Mouse (Mus musculus) liver, embryonic 14.5 days (tissue): ENCODE results near the gene Papss1. TPM values are rescaled to one million over a fixed set of nuclear protein-coding genes. Genes with fewer than 3 reads are reported as not detected.
"Not testable (repeated sequence)": the region's sequence is repeated elsewhere in the genome, so short reads cannot be mapped to it uniquely, and the experiment has no call there.

ENCODE experiments used
- ATAC-seq: fragments of 200-750 bp; cut with Nextera tagmentation; 2 replicates; pipeline ENCODE4 v1.8.0; 2017; ENCODE audit warnings: moderate number of reproducible peaks, mild to moderate bottlenecking, moderate library complexity; ENCODE audit not compliant: insufficient read depth
- DNase-seq, 3 experiments: peaks; one replicate each; pipeline ENCODE4 v3.0.0-alpha.2; 2012 to 2013; ENCODE audit warnings: low read depth in 3 of 3, low spot score in 3 of 3
- H3K27ac ChIP-seq: fragments of 300-500 bp; sonication (generic); 2 replicates; pipeline ENCODE4 v1.5.1; 2014; ENCODE audit warnings: moderate library complexity, mild to moderate bottlenecking, control low read depth, inconsistent platforms
- H3K27me3 ChIP-seq: fragments of 300-500 bp; sonication (generic); 2 replicates; pipeline ENCODE4 v1.6.1; 2014; ENCODE audit warnings: mild to moderate bottlenecking, low read length, moderate library complexity; ENCODE audit not compliant: control insufficient read depth, insufficient read depth
- H3K36me3 ChIP-seq: fragments of 300-500 bp; sonication (generic); replicated peaks from 2 replicates; pipeline ENCODE4 v1.6.1; 2014; ENCODE audit warnings: low read depth; ENCODE audit not compliant: control insufficient read depth, insufficient read depth
- H3K4me1 ChIP-seq, 2 experiments: fragments of 200-500 bp in 1 of 2; fragments of 300-500 bp in 1 of 2; sonication (generic) in 1 of 2; replicated peaks; 2 replicates each; pipeline ENCODE4 v1.6.1; 2012 to 2014; ENCODE audit warnings: antibody characterized with exemption in 1 of 2, inconsistent platforms in 1 of 2, low read length in 1 of 2; ENCODE audit not compliant: control insufficient read depth in 2 of 2, insufficient read depth in 2 of 2
- H3K4me2 ChIP-seq: fragments of 300-500 bp; sonication (generic); 2 replicates; pipeline ENCODE4 v1.6.1; 2014; ENCODE audit warnings: low read depth, mild to moderate bottlenecking, control low read depth, moderate library complexity
- H3K4me3 ChIP-seq, 2 experiments: fragments of 200-500 bp in 1 of 2; fragments of 300-500 bp in 1 of 2; sonication (generic) in 1 of 2; 2 replicates each; pipeline ENCODE4 v1.5.1; 2012 to 2014; ENCODE audit warnings: low read depth in 2 of 2, low read length in 2 of 2, mild to moderate bottlenecking in 2 of 2, control low read depth in 1 of 2, inconsistent platforms in 1 of 2, moderate library complexity in 1 of 2; ENCODE audit not compliant: insufficient read depth in 1 of 2
- H3K9ac ChIP-seq: fragments of 300-500 bp; sonication (generic); replicated peaks from 2 replicates; pipeline ENCODE4 v1.6.1; 2014; ENCODE audit warnings: mild to moderate bottlenecking, control low read depth, moderate library complexity
- H3K9me3 ChIP-seq: fragments of 300-500 bp; sonication (generic); 2 replicates; pipeline ENCODE4 v1.6.1; 2016; ENCODE audit warnings: low read length, mixed read lengths; ENCODE audit not compliant: control insufficient read depth
- CTCF ChIP-seq: IDR thresholded peaks from 2 replicates; pipeline ENCODE4 v1.5.1; 2016; ENCODE audit warnings: antibody characterized with exemption, low read depth, control low read depth
- EP300 ChIP-seq: IDR thresholded peaks from 2 replicates; pipeline ENCODE4 v1.6.1; 2016; ENCODE audit warnings: antibody characterized with exemption, low read depth
- WGBS: fragments of 180-500 bp; shearing (Covaris S2); extraction: QIAGEN DNeasy Blood & Tissue Kit; methylation state at CpG from one replicate; pipeline ENCODE4 v1.1.7; 2014; ENCODE audit not compliant: insufficient replicate concordance; 5-methylcytosine and 5-hydroxymethylcytosine counted together
- polyA plus RNA-seq, 2 experiments: library from polyadenylated mRNA; depleted of rRNA in 1 of 2; stranded (reverse) in 1 of 2; unstranded in 1 of 2; fragments of >200 nt; fragmentation: Nextera tagmentation in 1 of 2; extraction: Ambion mirVana in 1 of 2; gene quantifications; 2 replicates each; pipeline versions ENCODE4 v1.2.1 to v1.2.3; 2012 to 2014

Gene Papss1
- polyA plus RNA-seq, 2 experiments, result 6.5 to 8.2 TPM

GRCm38 (mm10) chr3:131523749-131524148, 40.8 kb upstream of the Papss1 start:
- no peak overlapping the region for H3K27ac ChIP-seq
- H3K4me2 ChIP-seq, result no peak overlapping the region
- H3K4me3 ChIP-seq, result no peak overlapping the region
- DNase-seq, result no peak
- no peak for ATAC-seq
- no peak overlapping the region for H3K9ac ChIP-seq
- H3K36me3 ChIP-seq, result no peaks in the 10 kb centered on the region
- TF ChIP-seq EP300, result no peak
- no peak for TF ChIP-seq CTCF
- H3K27me3 ChIP-seq, result no peaks in the 10 kb centered on the region
- H3K4me1 ChIP-seq, result no peaks in the 10 kb centered on the region
- no peaks in the 10 kb centered on the region for H3K9me3 ChIP-seq
- WGBS, result 64% methylated on average over 9 of the region's 9 CpGs

GRCm38 (mm10) chr3:131524210-131524609, 40.4 kb upstream of the Papss1 start:
- WGBS, result 45% methylated on average over 5 of the region's 5 CpGs
- H3K27me3 ChIP-seq, result no peaks in the 10 kb centered on the region
- H3K36me3 ChIP-seq, result no peaks in the 10 kb centered on the region

GRCm38 (mm10) chr3:131524779-131525178, 39.8 kb upstream of the Papss1 start:
- DNase-seq, result no peak
- 22% methylated on average over 11 of the region's 11 CpGs for WGBS
- no peaks in the 10 kb centered on the region for H3K27me3 ChIP-seq

More at GRCm38 (mm10) chr3:131524210-131524609, 40.4 kb upstream of the Papss1 start:
- H3K4me1 ChIP-seq, result no peaks in the 10 kb centered on the region
- no peak overlapping the region for H3K27ac ChIP-seq
- no peak overlapping the region for H3K4me2 ChIP-seq
- no peak overlapping the region for H3K4me3 ChIP-seq
- H3K9ac ChIP-seq, result no peak overlapping the region
- no peaks in the 10 kb centered on the region for H3K9me3 ChIP-seq
- ATAC-seq, result no peak
- TF ChIP-seq CTCF, result no peak
- TF ChIP-seq EP300, result no peak
- no peak for DNase-seq

GRCm38 (mm10) chr3:131525229-131525628, 39.3 kb upstream of the Papss1 start:
- Histone ChIP-seq H3K4me1 (no peaks in the 10 kb centered on the region), H3K9ac (no peak overlapping the region), H3K4me2 (no peak overlapping the region), H3K27me3 (no peaks in the 10 kb centered on the region), H3K9me3 (no peaks in the 10 kb centered on the region), H3K36me3 (no peaks in the 10 kb centered on the region), H3K4me3 (no peak overlapping the region), H3K27ac (no peak overlapping the region)
- WGBS, result 62% methylated on average over 3 of the region's 3 CpGs
- ATAC-seq (no peak), DNase-seq (no peak)
- TF ChIP-seq CTCF (no peak), EP300 (no peak)

More at GRCm38 (mm10) chr3:131524779-131525178, 39.8 kb upstream of the Papss1 start:
- ATAC-seq, result no peak
- Histone ChIP-seq H3K27ac (no peak overlapping the region), H3K9ac (no peak overlapping the region), H3K36me3 (no peaks in the 10 kb centered on the region), H3K9me3 (no peaks in the 10 kb centered on the region), H3K4me2 (no peak overlapping the region), H3K4me1 (no peaks in the 10 kb centered on the region), H3K4me3 (no peak overlapping the region)
- TF ChIP-seq CTCF, result peak; percentile 37; the same call in 1 of the 2 replicates
- TF ChIP-seq EP300, result no peak

- 84% methylated on average over 13 of the region's 13 CpGs for WGBS
- no peak for TF ChIP-seq EP300
- no peak for TF ChIP-seq CTCF
Observed at GRCm38 (mm10) chr3:131541244-131541942, 23.2 kb upstream of the Papss1 start.

GRCm38 (mm10) chr3:131547562-131547961, 17.0 kb upstream of the Papss1 start:
- not testable (repeated sequence) for ATAC-seq, H3K9ac ChIP-seq, H3K9me3 ChIP-seq, H3K27ac ChIP-seq, H3K4me1 ChIP-seq, H3K36me3 ChIP-seq, H3K4me3 ChIP-seq, H3K4me2 ChIP-seq, DNase-seq, H3K27me3 ChIP-seq
- WGBS, result 83% methylated on average over 17 of the region's 17 CpGs

More at GRCm38 (mm10) chr3:131541244-131541942, 23.2 kb upstream of the Papss1 start:
- H3K27me3 ChIP-seq, result no peaks in the 10 kb centered on the region
- no peaks in the 10 kb centered on the region for H3K9me3 ChIP-seq
- ATAC-seq (no peak), DNase-seq (no peak)
- no peaks in the 10 kb centered on the region for H3K4me1 ChIP-seq
- H3K4me2 ChIP-seq, result no peak overlapping the region
- no peak overlapping the region for H3K27ac ChIP-seq
- no peak overlapping the region for H3K4me3 ChIP-seq
- H3K36me3 ChIP-seq, result no peaks in the 10 kb centered on the region
- H3K9ac ChIP-seq, result no peak overlapping the region
